Mouse (Mus musculus) intestine, embryonic 16.5 days (tissue): ENCODE data around the gene Slc29a3. TPM values are rescaled to one million over a fixed set of nuclear protein-coding genes. Genes with fewer than 3 reads are reported as not detected.
"Not testable (repeated sequence)": the region's sequence is repeated elsewhere in the genome, so short reads cannot be mapped to it uniquely, and the experiment has no call there.

ENCODE experiments used
- ATAC-seq: fragments of 200-750 bp; cut with Nextera tagmentation; 2 replicates; pipeline ENCODE4 v1.8.0; 2017; ENCODE audit warnings: moderate TSS enrichment, moderate library complexity
- H3K27ac ChIP-seq: fragments of 300-500 bp; sonication (generic); 2 replicates; pipeline ENCODE4 v1.5.1; 2014; ENCODE audit warnings: mild to moderate bottlenecking, low read length
- H3K27me3 ChIP-seq: fragments of 300-500 bp; sonication (generic); replicated peaks from 2 replicates; pipeline ENCODE4 v1.6.1; 2014; ENCODE audit warnings: low read length, control low read depth, mixed read lengths; ENCODE audit not compliant: control insufficient read depth, insufficient read depth
- H3K36me3 ChIP-seq: fragments of 300-500 bp; sonication (generic); 2 replicates; pipeline ENCODE4 v1.6.1; 2014; ENCODE audit warnings: low read length, control low read depth; ENCODE audit not compliant: control insufficient read depth, insufficient read depth
- H3K4me1 ChIP-seq: fragments of 300-500 bp; sonication (generic); 2 replicates; pipeline ENCODE4 v1.6.1; 2014; ENCODE audit warnings: low read length, control low read depth, mixed read lengths; ENCODE audit not compliant: control insufficient read depth, insufficient read depth
- H3K4me2 ChIP-seq: fragments of 300-500 bp; sonication (generic); 2 replicates; pipeline ENCODE4 v1.6.1; 2014; ENCODE audit warnings: low read depth, low read length, control low read depth
- H3K4me3 ChIP-seq: fragments of 300-500 bp; sonication (generic); 2 replicates; pipeline ENCODE4 v1.5.1; 2014; ENCODE audit warnings: mild to moderate bottlenecking, low read length
- H3K9ac ChIP-seq: fragments of 300-500 bp; sonication (generic); 2 replicates; pipeline ENCODE4 v1.6.1; 2014; ENCODE audit warnings: low read depth, low read length
- H3K9me3 ChIP-seq: fragments of 300-500 bp; sonication (generic); 2 replicates; pipeline ENCODE4 v1.6.1; 2016; ENCODE audit warnings: low read length, control low read depth; ENCODE audit not compliant: control insufficient read depth
- WGBS: fragments of 180-500 bp; shearing (Covaris S2); extraction: QIAGEN DNeasy Blood & Tissue Kit; methylation state at CpG from one replicate; pipeline ENCODE4 v1.1.7; 2014; 5-methylcytosine and 5-hydroxymethylcytosine counted together
- polyA plus RNA-seq: library from polyadenylated mRNA; unstranded; fragments of >200 nt; fragmentation: Nextera tagmentation; extraction: Ambion mirVana; gene quantifications from 2 replicates; pipeline ENCODE4 v1.2.1, GENCODE M21; 2015

Gene Slc29a3
- polyA plus RNA-seq, 1 experiment from 2014 or later: 8.2 TPM

DNA sequence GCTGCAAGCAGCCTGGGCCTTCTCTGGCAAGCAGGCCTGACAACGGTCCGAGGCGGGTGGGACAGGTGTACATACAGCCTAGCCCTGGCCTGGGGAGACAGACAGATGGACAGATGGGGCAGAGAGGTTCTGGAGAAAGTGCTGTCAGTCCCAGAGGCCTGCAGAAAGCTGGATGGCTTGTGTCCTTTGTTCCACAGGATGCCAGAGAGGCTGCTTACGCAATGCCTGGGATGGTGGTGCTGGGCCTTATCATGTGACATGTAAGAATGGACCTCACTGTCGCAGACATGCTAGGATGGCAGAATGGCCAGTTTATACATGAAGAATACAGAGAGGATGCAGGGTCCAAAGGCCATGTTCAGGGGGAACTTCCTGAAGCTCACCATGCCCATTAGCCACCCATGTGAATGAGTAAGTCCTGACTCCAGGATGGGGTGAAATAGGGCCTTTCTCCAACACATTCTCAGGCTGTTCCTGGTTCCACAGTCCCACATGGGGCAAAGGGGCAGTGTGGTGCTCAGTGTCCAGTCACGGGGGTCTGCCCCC is 4.9 kb downstream of the Slc29a3 start:
- H3K4me2 ChIP-seq: no peak overlapping the region
- H3K27ac ChIP-seq: no peak overlapping the region
- WGBS: 75% methylated on average over 6 of the region's 6 CpGs
- H3K4me1 ChIP-seq: peaks cover 14% of the 10 kb centered on the region
- H3K36me3 ChIP-seq: no peaks in the 10 kb centered on the region
- no peak overlapping the region for H3K4me3 ChIP-seq
- no peaks in the 10 kb centered on the region for H3K27me3 ChIP-seq
- H3K9ac ChIP-seq: peak overlapping the region; percentile 8; the same call in 1 of the 2 replicates
- H3K9me3 ChIP-seq: no peaks in the 10 kb centered on the region
- no peak for ATAC-seq

DNA sequence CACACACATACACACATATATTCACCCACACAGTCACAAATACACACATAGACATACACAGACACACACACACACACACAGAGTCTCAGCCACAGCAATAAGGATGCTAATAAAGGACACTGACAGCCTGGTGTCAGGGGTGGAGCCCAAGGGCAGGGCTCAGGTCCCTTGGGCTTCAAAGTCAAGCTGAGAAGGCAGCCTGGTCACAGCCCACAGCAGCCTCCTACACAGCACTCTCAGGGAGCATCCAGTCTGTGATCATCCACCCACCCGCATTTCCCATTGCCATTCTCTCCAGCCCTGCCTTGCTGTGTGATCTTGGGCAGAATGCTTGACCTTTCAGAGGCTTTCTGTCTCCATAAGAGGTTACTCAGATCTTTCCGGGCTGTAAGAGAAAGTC is 6.1 kb downstream of the Slc29a3 start:
- no peak for ATAC-seq
- Histone ChIP-seq H3K4me3 (no peak overlapping the region), H3K36me3 (no peaks in the 10 kb centered on the region), H3K9me3 (no peaks in the 10 kb centered on the region), H3K27ac (no peak overlapping the region), H3K9ac (no peak overlapping the region), H3K4me1 (peaks cover 8% of the 10 kb centered on the region), H3K27me3 (no peaks in the 10 kb centered on the region), H3K4me2 (no peak overlapping the region)
- WGBS: 85% methylated on average over 2 of the region's 2 CpGs

DNA sequence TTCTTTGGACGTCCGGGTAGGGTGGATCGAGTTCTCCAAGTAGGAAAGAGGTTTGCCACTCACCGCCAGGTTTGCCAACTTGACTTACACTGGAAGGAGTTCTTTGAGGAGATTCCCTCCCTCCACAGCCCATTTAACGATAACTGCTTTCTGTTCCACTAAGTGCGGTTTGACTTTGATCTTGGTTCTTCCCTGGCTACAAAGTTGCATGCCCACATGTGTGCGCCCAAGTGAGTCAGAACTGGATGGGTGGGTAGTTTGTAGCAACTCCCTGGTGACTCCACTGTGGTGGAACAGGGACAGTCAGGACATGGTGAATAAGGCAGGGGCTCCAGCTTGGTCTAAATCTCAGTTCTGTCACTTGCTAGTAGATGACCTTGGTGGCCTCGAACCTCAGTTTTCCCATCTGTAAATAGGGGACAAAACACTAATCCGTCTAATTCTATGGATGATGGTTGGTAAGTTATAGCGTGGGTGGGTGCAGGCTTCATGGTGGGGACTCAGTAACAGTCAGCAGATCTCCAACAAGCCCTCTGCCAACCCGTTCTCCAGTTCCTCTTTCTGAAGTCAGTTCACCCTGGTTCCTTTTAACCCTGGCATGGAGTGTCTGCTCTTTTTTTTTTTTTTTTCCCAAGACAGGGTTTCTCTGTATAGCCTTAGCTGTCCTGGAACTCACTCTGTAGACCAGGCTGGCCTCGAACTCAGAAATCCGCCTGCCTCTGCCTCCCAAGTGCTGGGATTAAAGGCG is 7.9 kb downstream of the Slc29a3 start:
- H3K4me3 ChIP-seq: no peak overlapping the region
- ATAC-seq: no peak
- H3K27ac ChIP-seq: no peak overlapping the region
- WGBS: 93% methylated on average over 14 of the region's 14 CpGs
- no peaks in the 10 kb centered on the region for H3K36me3 ChIP-seq
- H3K4me1 ChIP-seq: peaks cover 5% of the 10 kb centered on the region
- no peak overlapping the region for H3K4me2 ChIP-seq
- H3K9me3 ChIP-seq: no peaks in the 10 kb centered on the region
- H3K9ac ChIP-seq: no peak overlapping the region
- H3K27me3 ChIP-seq: no peaks in the 10 kb centered on the region

DNA sequence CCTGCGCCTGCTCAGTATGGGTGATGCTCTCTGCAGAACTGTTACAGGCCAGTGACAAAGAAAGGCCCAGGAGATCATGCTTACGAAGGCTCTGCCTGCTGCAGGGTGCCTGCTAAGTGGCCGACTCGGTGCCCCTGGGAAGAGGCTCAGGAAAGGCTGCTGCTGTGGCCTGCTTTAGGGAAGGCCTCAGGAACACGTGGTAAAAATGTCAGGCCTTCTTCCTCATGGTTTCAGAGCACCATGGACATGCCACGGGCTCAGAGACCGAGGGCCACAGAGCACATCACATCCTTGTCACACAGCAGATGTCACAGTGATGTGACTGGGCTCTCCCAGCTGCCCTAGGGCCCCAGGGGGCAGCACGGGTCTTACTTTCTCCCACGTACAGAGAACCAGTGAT is 8.9 kb downstream of the Slc29a3 start:
- Histone ChIP-seq H3K27me3 (no peaks in the 10 kb centered on the region), H3K4me2 (no peak overlapping the region), H3K36me3 (no peaks in the 10 kb centered on the region), H3K4me3 (no peak overlapping the region), H3K9ac (no peak overlapping the region), H3K9me3 (no peaks in the 10 kb centered on the region), H3K27ac (no peak overlapping the region), H3K4me1 (peaks cover 5% of the 10 kb centered on the region)
- WGBS: 73% methylated on average over 9 of the region's 9 CpGs
- no peak for ATAC-seq

DNA sequence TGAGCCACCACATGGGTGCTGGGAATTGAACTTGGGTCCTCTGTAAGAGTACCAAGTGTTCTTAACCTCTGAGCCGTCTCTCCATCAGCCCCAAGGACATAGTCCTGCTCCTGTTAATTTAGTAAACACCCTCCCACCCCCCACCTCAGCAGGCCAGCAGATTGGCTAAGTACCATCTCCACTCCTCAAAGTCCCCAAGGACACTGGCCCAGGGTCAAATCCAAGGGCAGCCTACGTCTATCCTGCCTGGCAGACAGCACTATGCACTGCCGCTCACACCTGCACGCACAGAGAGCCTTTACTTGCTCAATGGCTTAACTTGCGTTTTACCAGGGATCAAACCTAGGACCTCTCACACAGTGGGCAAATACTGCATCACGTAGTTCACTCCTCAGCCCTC is 9.7 kb downstream of the Slc29a3 start:
- 77% methylated on average over 6 of the region's 6 CpGs for WGBS
- no peaks in the 10 kb centered on the region for H3K27me3 ChIP-seq
- H3K36me3 ChIP-seq: no peaks in the 10 kb centered on the region
- no peaks in the 10 kb centered on the region for H3K9me3 ChIP-seq
- no peak overlapping the region for H3K9ac ChIP-seq
- H3K27ac ChIP-seq: no peak overlapping the region
- H3K4me2 ChIP-seq: no peak overlapping the region
- ATAC-seq: no peak
- H3K4me1 ChIP-seq: peaks cover 5% of the 10 kb centered on the region
- H3K4me3 ChIP-seq: no peak overlapping the region

DNA sequence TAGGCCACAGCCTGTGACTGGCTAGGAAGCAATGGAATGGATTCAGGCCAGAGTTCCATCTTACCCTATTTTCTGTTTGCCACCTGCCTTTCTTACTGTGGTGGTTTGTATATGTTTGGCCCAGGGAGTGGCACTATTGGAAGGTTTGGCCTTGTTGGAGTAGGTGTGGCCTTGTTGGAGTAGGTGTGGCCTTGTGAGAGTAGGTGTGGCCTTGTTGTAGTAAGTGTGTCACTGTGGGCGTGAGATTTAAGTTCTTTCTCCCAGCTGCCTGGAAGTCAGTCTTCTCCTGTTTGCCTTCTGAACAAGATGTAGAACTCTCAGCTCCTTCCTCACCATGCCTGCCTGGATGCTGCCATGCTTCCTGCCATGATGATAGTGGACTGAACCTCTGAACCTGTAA is 10.3 kb downstream of the Slc29a3 start:
- H3K4me3 ChIP-seq, H3K9ac ChIP-seq, H3K4me1 ChIP-seq, H3K9me3 ChIP-seq, H3K27ac ChIP-seq, ATAC-seq, H3K4me2 ChIP-seq, H3K36me3 ChIP-seq, H3K27me3 ChIP-seq: not testable (repeated sequence)
- WGBS: 69% methylated on average over 1 of the region's 1 CpGs

DNA sequence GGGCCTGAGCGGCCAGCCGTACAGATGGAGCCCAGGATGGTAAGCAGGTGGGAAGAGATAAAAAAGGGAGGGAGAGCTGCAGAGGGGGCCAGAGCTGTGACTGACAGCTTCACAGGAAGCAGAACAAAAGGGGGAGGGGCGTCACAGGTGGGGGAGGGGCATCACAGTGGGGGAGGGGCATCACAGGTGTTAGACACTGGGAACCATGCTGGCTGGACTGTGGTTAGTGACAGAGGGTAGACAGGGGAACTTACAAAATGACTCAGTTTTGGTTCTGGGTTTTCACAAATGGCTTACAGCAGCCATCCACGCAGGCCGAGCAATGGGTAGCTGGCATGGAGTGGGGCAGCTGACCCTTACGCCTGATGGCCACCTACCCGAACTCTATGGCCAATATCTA is 11.2 kb downstream of the Slc29a3 start:
- H3K27ac ChIP-seq: no peak overlapping the region
- H3K36me3 ChIP-seq: no peaks in the 10 kb centered on the region
- H3K4me3 ChIP-seq: no peak overlapping the region
- no peaks in the 10 kb centered on the region for H3K27me3 ChIP-seq
- H3K9ac ChIP-seq: no peak overlapping the region
- ATAC-seq: no peak
- no peaks in the 10 kb centered on the region for H3K9me3 ChIP-seq
- H3K4me2 ChIP-seq: no peak overlapping the region
- WGBS: 82% methylated on average over 7 of the region's 7 CpGs
- no peaks in the 10 kb centered on the region for H3K4me1 ChIP-seq

DNA sequence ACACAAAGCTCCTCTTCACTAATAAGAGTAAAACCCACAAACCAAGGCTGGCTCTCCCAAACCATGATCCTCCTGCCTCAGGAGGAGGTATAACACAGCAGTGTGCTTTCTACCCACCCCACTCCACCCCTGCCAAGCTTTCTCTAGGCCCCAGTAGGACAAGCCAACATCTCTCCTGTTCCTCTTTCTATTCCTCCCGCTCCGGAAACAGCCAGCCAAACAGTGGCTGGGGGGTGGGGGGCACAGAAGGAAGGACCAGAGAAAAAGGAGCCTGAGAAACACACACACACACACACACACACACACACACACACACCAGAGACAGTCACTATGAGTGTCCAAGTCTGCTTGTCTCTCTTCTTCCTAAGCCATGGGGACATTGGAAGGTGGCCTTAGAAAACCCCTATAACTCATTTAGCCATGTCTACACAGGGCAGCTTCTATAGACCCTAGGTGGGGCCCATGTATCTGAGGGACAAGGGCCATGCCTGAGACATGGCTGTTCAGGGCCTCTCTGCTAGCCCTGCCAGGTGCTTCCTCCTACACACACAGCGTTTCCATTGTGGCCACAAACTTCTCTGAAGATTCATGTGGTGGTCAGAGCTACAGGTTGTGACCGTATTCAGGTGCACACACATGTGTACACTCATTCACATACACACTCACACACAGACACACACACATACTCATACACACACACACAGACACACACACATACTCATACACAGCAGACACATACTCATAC is 12.8 kb downstream of the Slc29a3 start:
- Histone ChIP-seq H3K9me3 (no peaks in the 10 kb centered on the region), H3K36me3 (no peaks in the 10 kb centered on the region), H3K4me3 (no peak overlapping the region), H3K9ac (no peak overlapping the region), H3K4me1 (no peaks in the 10 kb centered on the region), H3K4me2 (no peak overlapping the region), H3K27ac (no peak overlapping the region), H3K27me3 (no peaks in the 10 kb centered on the region)
- WGBS: 90% methylated on average over 4 of the region's 4 CpGs
- no peak for ATAC-seq

DNA sequence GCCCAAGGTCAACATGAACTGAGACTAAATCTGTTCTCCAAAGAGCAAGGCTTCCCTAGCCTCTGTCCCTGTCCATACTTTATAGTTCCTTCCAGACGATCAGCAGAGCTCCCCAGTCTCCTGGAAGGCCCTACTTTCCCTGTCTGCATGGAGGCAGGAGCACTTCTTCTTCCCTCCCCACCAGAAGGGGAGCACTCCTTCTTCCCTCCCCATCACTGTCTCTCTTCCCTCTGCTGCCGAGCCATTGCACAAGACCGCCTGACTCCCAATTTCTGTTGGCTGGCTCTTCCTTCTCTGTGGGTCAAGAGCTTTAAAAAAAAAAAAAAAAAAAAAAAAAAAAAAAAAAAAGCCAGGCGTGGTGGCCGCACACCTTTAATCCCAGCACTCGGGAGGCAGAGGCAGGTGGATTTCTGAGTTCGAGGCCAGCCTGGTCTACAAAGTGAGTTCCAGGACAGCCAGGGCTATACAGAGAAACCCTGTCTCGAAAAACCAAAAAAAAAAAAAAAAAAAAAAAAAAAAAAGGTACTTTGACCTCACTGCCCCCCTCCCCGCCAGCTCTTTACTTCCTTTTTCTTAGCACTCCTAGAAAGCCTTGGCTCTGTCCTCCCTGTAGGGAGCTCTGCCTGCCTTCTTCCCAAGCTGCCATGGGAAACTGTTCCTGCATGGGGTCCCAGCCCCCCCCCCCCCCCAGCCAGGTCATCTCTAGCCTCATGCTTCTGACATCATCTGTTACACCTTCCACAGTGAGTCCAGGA is 14.5 kb downstream of the Slc29a3 start:
- WGBS: 61% methylated on average over 8 of the region's 9 CpGs
- ATAC-seq: no peak

More for the DNA sequence above, 14.5 kb downstream of the Slc29a3 start:
- Histone ChIP-seq H3K36me3 (no peaks in the 10 kb centered on the region), H3K4me2 (no peak overlapping the region), H3K9ac (no peak overlapping the region), H3K27me3 (no peaks in the 10 kb centered on the region), H3K9me3 (no peaks in the 10 kb centered on the region), H3K4me1 (no peaks in the 10 kb centered on the region), H3K4me3 (no peak overlapping the region), H3K27ac (no peak overlapping the region)
